Mouse (Mus musculus) cerebellum, adult 2 months (tissue): ENCODE measurements around the gene Hectd2. TPM values are rescaled to one million over a fixed set of nuclear protein-coding genes. Genes with fewer than 3 reads are reported as not detected.
A peak's percentile ranks its signal among the peaks of the same experiment; 100 is the strongest.

Source experiments
- DNase-seq, 2 experiments: peaks; one replicate each; pipeline ENCODE4 v3.0.0; 2021
- H3K27ac ChIP-seq: fragments of 200-500 bp; 2 replicates; pipeline ENCODE4 v1.5.1; 2012; ENCODE audit warnings: low read length, control low read depth, inconsistent platforms; ENCODE audit not compliant: insufficient read depth
- H3K27me3 ChIP-seq: fragments of 200-500 bp; 2 replicates; pipeline ENCODE4 v1.6.1; 2012; ENCODE audit warnings: inconsistent platforms, mild to moderate bottlenecking, low read length, moderate library complexity; ENCODE audit not compliant: control insufficient read depth, insufficient read depth
- H3K4me1 ChIP-seq: fragments of 200-500 bp; 2 replicates; pipeline ENCODE4 v1.6.1; 2011; ENCODE audit warnings: low read length; ENCODE audit not compliant: control insufficient read depth, insufficient read depth
- H3K4me3 ChIP-seq: fragments of 200-500 bp; replicated peaks from 2 replicates; pipeline ENCODE3; 2011; ENCODE audit warnings: mild to moderate bottlenecking, low read depth, low read length, control low read depth; ENCODE audit not compliant: insufficient read depth
- CTCF ChIP-seq: fragments of 200-500 bp; IDR thresholded peaks from 2 replicates; pipeline ENCODE4 v1.5.1; 2011; ENCODE audit warnings: low read depth, mild to moderate bottlenecking, control low read depth, low read length, moderate library complexity, borderline replicate concordance; ENCODE audit not compliant: insufficient read depth
- POLR2A ChIP-seq: fragments of 200-500 bp; IDR thresholded peaks from 2 replicates; pipeline ENCODE4 v1.6.1; 2011; ENCODE audit warnings: low read length, control low read depth, borderline replicate concordance; ENCODE audit not compliant: insufficient read depth
- WGBS: fragments of 180-500 bp; shearing (Covaris S2); methylation state at CpG from one replicate; pipeline ENCODE4 v1.1.7; 2018; 5-methylcytosine and 5-hydroxymethylcytosine counted together
- polyA plus RNA-seq: library from polyadenylated mRNA; depleted of rRNA; stranded (reverse); fragments of >200 nt; gene quantifications from 2 replicates; pipeline ENCODE4 v1.2.3, GENCODE M21; 2012

Gene Hectd2
- polyA plus RNA-seq, 1 experiment: 8.6 TPM

DNA sequence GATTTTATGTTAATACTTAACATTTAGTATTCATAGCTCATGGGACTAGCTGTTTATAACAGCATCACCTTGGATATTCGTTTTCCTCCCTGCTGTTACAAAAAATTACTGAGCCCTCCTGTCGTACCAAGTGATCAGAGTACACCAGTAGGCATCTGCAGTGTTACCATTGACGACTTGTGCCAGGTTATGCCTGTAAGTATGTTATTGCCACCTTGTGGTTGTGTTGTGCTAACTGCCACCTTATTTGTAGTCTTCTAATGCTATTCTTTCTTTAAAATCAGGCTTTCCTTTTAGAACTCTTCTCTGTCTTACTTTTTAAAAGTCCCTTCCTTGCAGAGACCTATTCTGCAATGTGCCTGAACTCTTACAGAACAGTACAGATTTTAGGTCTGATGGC, 54.8 kb downstream of the Hectd2 start:
- DNase-seq: peak in 1 of 2 experiments; percentile 23
- H3K4me3 ChIP-seq: no peak overlapping the region
- H3K27me3 ChIP-seq: no peaks in the 10 kb centered on the region
- no peaks in the 10 kb centered on the region for H3K4me1 ChIP-seq
- no peak for TF ChIP-seq POLR2A
- peak; percentile 29; the same call in 1 of the 2 replicates for TF ChIP-seq CTCF
- 29% methylated on average over 3 of the region's 3 CpGs for WGBS
- no peak overlapping the region for H3K27ac ChIP-seq

DNA sequence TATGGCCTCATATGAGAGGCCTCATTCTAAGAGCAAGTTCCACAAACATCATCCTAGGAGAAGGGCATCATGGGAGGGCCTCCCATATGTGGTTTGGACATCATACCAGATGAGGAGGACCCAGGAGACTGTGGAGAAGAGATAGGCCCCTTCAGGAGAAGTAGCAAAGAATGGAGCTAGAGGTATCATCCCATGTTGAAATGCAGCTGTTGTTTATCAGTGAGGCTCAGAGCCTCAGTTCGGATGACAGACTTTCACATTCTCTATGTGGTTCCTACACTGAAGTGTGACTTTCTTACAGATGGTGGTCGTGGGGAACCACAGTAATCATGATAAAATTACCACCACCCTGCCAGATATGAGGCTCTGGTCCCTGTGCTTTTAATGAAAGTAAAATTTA, 55.9 kb downstream of the Hectd2 start:
- WGBS: 81% methylated on average over 2 of the region's 2 CpGs
- no peak overlapping the region for H3K27ac ChIP-seq
- DNase-seq: no peak
- H3K27me3 ChIP-seq: no peaks in the 10 kb centered on the region
- TF ChIP-seq CTCF (no peak), POLR2A (no peak)
- no peaks in the 10 kb centered on the region for H3K4me1 ChIP-seq
- H3K4me3 ChIP-seq: no peak overlapping the region

- no peaks in the 10 kb centered on the region for H3K27me3 ChIP-seq
- WGBS: 67% methylated on average over 1 of the region's 1 CpGs
Measured at GRCm38 (mm10) chr19:36625906-36626305, 71.5 kb downstream of the Hectd2 start.

GRCm38 (mm10) chr19:36626881-36627280, 72.4 kb downstream of the Hectd2 start:
- TF ChIP-seq CTCF (no peak), POLR2A (no peak)
- H3K4me3 ChIP-seq: no peak overlapping the region
- H3K4me1 ChIP-seq: peaks cover 2% of the 10 kb centered on the region; the same call in 1 of the 2 replicates
- H3K27ac ChIP-seq: no peak overlapping the region
- no peaks in the 10 kb centered on the region for H3K27me3 ChIP-seq
- no peak for DNase-seq
- 93% methylated on average over 4 of the region's 4 CpGs for WGBS

More at GRCm38 (mm10) chr19:36625906-36626305, 71.5 kb downstream of the Hectd2 start:
- H3K4me1 ChIP-seq: peaks cover 2% of the 10 kb centered on the region; the same call in 1 of the 2 replicates
- DNase-seq: no peak
- no peak overlapping the region for H3K4me3 ChIP-seq
- TF ChIP-seq CTCF (no peak), POLR2A (no peak)
- no peak overlapping the region for H3K27ac ChIP-seq

DNA sequence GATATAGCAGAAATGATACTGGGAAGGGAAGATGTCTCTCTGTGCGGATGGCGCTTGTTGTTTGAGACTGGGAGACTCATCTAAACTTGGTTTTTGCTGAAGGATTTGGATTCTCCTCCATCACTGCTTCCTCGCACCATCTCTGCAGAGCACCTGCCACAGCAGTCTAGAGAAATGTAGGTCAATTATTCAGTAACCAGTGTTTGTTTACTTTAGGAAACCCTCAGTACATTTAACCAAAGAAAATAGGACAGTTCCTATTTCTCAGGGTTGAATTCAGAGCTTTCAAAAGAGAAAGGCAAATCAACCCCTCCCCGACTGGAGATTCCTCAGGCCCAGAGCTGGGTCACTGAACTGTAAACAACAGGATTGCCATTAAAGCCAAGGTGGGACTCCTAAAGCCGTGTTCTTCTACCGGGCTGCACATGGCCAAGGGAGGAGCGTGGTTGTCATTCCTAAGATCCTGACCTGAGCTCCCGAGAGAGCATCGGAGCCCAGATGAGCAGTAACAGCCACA, 75.0 kb downstream of the Hectd2 start:
- peaks cover 6% of the 10 kb centered on the region for H3K4me1 ChIP-seq
- H3K4me3 ChIP-seq: no peak overlapping the region
- TF ChIP-seq CTCF (no peak), POLR2A (no peak)
- no peaks in the 10 kb centered on the region for H3K27me3 ChIP-seq
- no peak overlapping the region for H3K27ac ChIP-seq
- no peak for DNase-seq
- WGBS: 69% methylated on average over 9 of the region's 9 CpGs

- Histone ChIP-seq H3K27ac (no peak overlapping the region), H3K27me3 (no peaks in the 10 kb centered on the region), H3K4me1 (peaks cover 6% of the 10 kb centered on the region), H3K4me3 (no peak overlapping the region)
- WGBS: 33% methylated on average over 5 of the region's 5 CpGs
- DNase-seq: no peak
- no peak for TF ChIP-seq POLR2A
- TF ChIP-seq CTCF: no peak
Measured at GRCm38 (mm10) chr19:36630361-36630760, 75.9 kb downstream of the Hectd2 start.

GRCm38 (mm10) chr19:36634771-36635170, 80.3 kb downstream of the Hectd2 start:
- WGBS: 37% methylated on average over 7 of the region's 7 CpGs
- Histone ChIP-seq H3K4me3 (no peak overlapping the region), H3K27me3 (no peaks in the 10 kb centered on the region), H3K4me1 (peaks cover 6% of the 10 kb centered on the region), H3K27ac (no peak overlapping the region)
- DNase-seq: no peak
- TF ChIP-seq POLR2A: no peak
- TF ChIP-seq CTCF: no peak

DNA sequence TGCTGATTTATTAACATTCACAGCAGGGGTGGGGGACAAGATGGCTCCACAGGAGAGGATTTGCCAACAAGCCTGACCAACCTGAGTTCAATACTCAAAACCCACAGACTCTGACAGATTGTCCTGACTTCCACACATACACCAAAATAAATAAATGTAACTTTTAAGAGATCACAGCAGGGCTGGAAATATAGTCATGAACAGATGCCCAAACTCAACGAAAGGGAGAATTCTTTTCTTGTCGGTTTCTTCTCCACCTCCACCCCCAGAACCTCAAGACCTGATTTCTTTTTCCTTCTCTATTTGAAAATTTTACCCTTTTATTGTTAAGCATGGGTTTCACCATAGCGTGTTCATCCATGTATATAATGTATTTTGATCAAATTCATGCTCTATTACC, 82.8 kb downstream of the Hectd2 start:
- WGBS: 70% methylated on average over 3 of the region's 3 CpGs
- DNase-seq: no peak
- TF ChIP-seq POLR2A: no peak
- no peak for TF ChIP-seq CTCF
- Histone ChIP-seq H3K27me3 (no peaks in the 10 kb centered on the region), H3K4me1 (peaks cover 4% of the 10 kb centered on the region; the same call in 1 of the 2 replicates), H3K4me3 (no peak overlapping the region), H3K27ac (no peak overlapping the region)
